Mouse (Mus musculus): Measurements from ENCODE around the gene Ndufb2.

- TF ChIP-seq CTCF (IDR thresholded peaks at IDR 0.05; ENCODE audit: low read depth) = no peak
- TF ChIP-seq EP300 (optimal IDR thresholded peaks at IDR 0.05) = no peak
Measured at GRCm38 (mm10) chr6:39557723-39558261, 34.6 kb upstream of the Ndufb2 start, which contains the start of gene Dennd2a.
